Mouse (Mus musculus) embryo, embryonic 11.5 days (tissue): ENCODE measurements around the gene Gabarapl2.
A peak's percentile ranks its signal among the peaks of the same experiment; 100 is the strongest.

Experiments
- DNase-seq: peaks from one replicate; pipeline ENCODE4 v3.0.0-alpha.2; 2012; ENCODE audit warnings: low read depth, low spot score

Gene Gabarapl2

DNA sequence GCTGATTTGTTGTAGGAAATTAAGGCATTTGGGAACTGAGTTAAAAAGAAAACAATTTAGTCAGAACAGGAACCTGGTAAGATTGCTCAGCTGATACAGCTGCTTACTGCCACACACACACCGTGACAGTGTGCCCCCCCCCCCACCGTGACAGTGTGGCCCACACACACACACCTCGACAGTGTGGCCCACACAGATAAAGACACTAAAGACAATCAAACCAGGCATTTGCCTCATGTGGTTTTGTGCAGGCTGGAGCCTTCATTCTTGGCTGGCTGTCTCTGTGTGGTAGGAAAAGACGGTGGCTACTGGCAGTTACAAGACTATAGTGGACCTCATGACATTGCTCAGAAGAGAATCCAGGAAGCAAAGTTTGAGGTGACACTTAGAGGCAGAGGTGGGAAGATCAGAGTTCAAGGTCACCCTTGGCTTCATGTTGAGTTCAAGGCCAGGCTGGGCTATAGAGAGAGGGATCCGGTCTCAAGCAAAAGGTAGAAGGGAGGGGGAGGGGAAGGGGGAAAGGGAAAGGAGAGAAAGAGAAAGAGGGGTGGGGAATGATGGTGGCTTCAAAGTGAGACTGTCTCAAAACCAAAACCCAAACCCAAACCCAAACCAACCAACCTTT, 26.9 kb downstream of the Gabarapl2 start:
- DNase-seq: no peak

DNA sequence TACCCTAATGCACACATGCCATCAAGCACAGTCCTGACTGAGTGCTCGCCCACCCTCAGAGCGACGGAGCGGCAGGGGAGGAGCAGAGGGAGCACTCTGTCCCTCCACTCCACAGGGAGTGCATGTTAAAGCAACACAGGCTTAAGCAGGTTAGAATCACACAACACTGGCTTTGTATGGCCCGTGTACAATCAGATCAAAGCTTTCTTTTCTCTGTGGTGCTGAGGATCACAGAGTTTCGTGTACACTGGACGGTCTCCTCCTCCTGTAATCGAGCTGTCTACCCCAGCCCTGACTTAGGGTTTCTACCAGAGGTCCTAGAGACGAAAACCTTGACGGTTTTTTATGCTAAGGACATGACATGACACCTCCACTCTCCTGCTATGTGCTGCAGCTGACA, 28.0 kb downstream of the Gabarapl2 start:
- no peak for DNase-seq

DNA sequence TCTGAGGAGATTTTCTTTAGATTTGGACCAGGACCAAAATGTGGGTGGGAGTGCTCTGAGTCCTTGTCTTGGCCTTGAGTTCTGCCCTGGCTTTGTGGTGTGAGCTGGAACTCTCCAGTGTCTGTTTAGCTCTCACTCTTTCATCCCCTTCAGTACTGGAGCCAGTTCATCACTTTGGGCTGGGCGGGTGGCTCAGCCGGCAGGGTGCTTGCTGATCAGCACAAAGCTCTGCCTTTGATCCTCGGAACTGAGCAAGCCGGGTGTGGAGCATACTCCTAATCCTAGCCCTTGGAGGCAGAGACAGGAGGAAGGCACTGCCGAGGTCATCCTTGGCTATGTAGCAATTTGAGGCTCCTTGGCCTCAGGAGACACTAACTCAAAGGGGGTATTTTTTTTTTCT, 28.5 kb downstream of the Gabarapl2 start:
- no peak for DNase-seq

- DNase-seq: no peak
Measured at GRCm38 (mm10) chr8:111974138-111974537, 33.6 kb downstream of the Gabarapl2 start.

GRCm38 (mm10) chr8:111975706-111976105, 35.2 kb downstream of the Gabarapl2 start:
- DNase-seq: no peak

DNA sequence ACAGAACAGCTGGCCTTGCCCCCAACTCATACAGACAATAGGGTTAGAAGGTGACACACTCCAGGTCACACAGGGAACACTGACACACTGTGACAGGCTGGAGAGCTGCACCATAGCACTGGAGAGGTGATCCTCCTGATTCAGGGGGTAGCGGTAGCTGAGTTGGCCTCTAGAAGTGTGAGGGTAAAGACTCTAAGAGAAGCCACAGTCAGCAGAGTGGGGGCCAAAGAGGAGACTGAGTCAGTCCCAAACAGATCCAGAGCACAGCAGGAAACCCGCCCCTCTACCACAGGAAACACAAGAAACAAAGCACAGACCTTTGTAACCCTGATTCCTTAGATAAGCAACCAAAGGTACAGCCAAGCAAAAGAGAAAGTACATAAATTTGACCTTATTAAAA, 35.8 kb downstream of the Gabarapl2 start:
- no peak for DNase-seq

GRCm38 (mm10) chr8:111978147-111978546, 37.6 kb downstream of the Gabarapl2 start:
- DNase-seq: no peak

DNA sequence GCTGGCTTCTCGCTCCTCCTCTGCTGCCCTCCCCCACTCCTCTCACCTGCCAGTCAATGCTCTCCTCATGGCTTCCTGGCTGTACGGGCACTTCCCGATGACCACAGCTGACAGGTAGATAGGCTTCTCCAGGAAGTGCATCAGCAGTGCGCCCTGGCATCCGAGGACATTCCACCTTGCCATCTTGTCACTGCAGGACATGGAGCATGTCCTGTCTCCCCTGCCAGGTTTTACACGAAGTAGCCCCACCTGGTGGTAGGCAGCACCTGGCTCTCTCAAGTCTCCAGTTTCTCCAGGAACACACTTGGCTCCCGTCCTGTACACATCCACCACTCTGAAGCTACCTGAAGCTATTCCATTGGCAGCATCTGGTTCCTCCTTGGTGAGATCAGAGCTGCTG, 41.6 kb downstream of the Gabarapl2 start:
- no peak for DNase-seq

DNA sequence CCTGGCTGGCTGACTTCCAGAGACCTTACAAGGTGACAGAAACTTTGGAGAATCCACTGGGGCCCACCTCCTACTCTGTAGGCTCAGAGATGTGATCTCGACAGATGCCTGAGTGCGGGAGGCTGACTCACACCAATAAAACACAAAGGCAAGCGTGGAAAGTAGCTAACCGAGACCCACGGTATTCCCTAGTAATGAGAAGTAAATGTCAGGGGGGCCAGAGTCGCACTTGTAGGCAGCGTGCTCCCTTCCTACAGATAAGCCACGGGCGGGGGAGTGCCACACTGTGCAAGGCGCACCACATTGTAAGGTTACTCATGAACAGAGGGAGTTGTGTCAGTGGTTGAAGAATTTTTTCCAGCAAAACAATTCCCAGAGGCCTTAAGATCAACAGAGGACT, 44.0 kb downstream of the Gabarapl2 start:
- DNase-seq: no peak

DNA sequence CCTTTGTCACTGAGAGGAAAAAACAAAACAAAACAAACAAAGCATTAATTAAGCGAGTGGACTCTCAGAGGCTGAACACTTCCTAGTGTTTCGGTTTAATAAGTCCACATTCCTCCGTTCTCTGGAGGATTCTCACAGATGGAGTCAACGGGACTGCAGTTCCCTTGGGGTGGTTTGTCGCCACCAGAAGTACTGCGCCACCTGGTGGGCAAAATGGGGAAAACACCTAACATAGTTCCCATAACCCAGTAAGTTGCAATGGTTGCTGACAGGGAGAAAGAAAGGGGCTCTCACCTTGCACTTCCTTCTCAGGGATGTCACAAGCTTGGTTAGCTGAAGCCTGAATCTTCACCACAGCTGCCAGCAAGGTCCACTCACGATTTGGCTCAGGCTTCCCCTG, 49.4 kb downstream of the Gabarapl2 start:
- peak; percentile 54 for DNase-seq

GRCm38 (mm10) chr8:111991278-111991677, 50.8 kb downstream of the Gabarapl2 start:
- DNase-seq: no peak

DNA sequence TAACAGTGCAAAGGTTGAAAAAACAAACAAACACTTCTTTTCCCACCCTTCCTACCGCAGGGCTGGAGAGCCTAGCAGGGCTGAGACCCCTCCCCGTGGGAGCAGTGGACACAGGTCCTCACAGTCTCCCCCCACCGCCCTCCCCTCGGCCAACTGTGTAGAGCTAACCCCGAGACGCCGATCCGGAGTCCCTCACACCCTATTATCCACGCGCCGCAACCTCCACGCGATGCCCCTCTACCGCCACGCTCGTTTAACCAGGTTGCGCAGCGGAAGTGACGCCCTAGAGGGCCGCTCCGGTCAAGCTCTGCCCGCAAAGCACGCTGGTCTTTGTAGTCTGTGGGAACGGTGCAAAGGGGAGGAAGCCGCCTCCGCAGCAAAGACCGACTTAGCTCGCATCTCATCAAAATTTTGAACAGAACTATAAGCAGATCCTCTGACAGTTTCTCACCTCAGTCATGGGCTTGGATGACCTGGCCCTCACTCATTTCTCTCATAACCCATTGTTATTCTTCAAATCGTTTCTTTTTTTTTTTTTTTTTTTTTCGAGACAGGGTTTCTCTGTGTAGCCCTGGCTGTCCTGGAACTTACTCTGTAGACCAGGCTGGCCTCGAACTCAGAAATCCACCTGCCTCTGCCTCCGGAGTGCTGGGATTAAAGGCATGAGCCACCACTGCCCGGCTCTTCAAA, 51.7 kb downstream of the Gabarapl2 start, which contains the start of gene Adat1:
Adat1 (minus strand) TSS at position 290 of the 690 bp plus-strand sequence.
- DNase-seq: peak; percentile 80

GRCm38 (mm10) chr8:111992703-111993039, 52.2 kb downstream of the Gabarapl2 start:
- no peak for DNase-seq
